Mouse (Mus musculus) Muller cell, postnatal 12 days (primary cell): ENCODE results near the gene Gramd1b.
A peak's percentile ranks its signal among the peaks of the same experiment; 100 is the strongest.

ENCODE experiments used
- DNase-seq: peaks from one replicate; pipeline ENCODE4 v3.0.0-alpha.2; 2015; ENCODE audit errors: inconsistent ontology term

Gene Gramd1b

DNA sequence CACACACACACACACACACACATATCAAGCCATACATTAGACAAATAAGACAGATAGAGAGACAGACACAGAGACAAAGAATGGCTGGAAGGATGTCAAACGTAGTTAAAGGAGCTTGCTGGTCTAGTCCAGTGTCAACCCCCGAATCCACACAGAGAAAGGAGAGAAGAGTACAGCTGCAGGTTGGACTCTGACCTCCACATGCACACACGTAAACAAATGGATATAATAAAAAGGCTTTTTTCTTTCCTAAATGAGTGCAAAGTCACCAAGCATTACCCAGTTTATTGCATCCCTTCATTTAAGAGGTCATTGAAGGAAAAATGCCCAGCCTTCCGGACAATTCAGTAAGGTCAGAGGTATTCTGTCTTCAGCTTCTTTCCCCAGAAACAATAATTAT lies 161.0 kb downstream of the Gramd1b start:
- DNase-seq = no peak

DNA sequence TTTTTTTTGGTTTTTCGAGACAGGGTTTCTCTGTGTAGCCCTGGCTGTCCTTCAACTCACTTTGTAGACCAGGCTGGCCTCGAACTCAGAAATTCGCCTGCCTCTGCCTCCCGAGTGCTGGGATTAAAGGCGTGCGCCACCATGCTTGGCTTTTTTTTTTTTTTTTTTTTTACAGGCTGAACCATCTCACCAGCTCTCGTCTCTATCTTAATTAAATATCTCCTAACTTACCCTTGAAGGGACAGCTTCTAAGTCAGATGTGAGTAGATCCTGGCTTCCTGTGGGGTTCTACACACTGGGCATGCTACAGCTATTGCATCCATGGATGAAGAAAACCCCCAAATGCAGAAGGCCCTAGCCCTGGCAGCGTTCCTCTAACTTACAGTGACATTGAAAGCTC lies 164.4 kb downstream of the Gramd1b start:
- DNase-seq = no peak

DNA sequence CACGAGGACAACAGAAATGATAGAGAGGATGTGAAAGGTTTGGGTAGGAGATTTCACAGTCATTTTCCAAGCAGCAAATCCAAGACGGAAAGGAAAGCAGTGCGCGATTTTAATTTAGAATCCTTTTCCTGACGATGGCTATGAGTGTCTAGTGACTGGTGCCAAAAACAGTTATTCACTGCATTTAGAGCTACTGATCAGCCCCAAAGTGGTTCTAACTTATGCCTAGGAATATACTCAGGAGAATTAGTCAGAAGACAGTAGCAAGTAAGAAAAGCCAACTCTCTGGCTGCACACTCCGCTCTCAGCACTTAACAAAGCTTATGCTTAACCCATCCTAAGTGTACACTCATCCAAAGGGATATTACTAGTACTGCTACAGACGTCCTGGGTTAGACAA lies 166.9 kb downstream of the Gramd1b start:
- DNase-seq = no peak

DNA sequence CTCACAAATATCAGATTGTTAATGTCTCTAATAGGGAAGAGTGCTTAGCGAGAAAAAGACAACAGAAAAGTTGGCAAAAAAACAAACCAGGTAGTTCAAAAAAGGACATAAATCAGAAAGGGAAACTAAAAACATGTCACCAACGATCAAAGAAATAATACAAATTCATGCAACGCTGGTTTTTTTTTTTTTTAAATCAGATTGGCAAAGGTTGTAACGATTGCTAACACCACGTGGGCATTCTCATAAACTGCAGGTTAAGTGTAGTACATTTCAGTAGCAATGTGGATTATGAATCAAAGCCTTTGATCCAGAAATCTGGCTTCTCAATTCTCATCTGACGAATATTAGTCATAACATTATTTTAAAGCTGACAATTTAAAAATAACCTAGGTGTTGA lies 169.2 kb downstream of the Gramd1b start:
- DNase-seq = no peak

DNA sequence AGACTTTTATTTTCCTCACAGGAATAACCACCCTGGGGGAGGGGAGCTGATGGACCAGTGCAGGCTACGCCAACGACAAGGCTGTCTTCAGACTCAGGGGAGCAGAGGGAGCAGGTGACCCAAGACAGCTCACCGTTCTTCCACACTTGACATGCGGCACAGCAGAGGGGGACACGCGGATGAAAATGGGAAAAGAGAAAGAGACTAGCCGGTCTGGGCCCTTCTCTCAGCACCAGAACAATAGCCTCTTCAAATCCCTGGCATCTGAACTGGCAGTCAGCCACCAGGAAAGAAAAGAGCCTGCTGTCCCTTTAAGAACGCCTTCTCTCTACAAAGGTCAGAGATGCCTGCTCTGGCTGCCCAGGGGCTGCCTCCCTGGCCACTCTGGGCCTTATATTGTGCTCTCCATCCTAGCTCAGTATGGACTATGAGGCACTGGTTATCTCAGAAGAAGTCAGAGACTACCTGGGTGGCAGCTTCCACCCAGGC lies 172.7 kb downstream of the Gramd1b start:
- peak; percentile 62 for DNase-seq

DNA sequence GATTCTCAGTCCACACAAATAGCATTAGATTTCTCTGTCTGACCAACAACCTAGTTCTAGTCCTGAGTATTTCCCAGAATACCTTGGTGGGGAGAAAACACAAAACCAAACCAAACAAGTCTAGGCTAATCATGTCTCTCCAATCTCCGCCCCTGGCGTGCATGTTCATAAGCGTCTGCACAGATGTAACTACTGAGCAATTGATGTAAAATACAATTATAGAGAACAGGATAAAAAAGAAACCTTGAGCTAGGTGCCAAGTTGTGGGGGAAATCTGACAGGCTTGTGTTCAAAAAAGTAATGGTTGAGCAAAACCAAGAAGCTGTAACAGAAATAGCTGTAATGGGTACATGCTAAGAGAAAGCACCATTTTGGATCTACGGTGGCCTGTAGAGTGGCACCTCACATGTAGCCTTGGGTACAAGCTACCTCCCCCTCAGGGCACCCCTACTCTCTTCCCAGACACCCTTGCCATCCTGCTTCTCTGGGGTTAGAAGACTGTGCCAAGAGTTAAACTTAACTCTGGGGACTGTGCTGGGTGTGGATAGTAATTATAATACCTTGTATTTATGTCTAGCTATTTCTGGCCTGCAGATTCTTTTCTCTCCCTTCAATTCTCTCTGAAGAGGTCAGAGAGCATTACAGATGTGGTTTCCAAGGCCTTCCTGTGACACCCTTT lies 174.3 kb downstream of the Gramd1b start:
- no peak for DNase-seq

DNA sequence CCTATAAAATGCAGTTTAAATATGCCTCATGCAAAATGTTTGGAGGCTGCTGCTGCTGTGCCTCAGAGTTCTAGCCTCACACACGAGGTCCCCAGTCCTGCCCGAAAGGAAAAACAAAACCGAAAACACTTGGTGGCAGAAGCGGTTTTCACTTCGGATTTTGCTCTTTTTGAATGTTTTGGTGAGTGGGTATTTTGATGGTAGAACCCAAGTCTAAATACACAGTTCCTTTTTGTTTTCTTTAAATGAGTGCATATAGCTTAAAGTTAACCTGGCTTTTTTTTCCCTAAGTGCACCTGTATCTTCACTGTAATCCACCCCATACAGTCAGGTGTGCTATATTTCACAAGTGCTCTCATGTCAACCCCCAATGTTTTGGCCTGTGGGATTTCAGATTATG lies 174.8 kb downstream of the Gramd1b start:
- no peak for DNase-seq

DNA sequence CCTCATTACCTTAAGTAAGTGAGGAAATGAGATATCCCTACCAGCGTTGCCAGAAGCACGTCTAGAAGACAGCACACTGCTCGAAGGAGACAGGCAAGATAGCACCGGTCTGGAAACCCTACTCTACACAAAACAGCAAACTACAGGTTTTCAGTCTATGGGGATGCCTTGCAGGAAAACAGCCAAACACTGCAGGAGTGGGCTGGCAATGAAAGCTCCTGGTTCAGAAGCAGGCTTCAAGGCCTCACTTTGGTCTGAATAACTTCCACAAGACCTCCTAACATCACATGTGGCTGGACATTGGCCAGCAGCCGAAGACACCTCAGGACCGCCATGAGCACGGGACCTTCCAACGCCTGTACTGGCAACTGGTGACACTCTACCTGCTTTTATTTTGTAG lies 175.8 kb downstream of the Gramd1b start:
- DNase-seq = no peak

DNA sequence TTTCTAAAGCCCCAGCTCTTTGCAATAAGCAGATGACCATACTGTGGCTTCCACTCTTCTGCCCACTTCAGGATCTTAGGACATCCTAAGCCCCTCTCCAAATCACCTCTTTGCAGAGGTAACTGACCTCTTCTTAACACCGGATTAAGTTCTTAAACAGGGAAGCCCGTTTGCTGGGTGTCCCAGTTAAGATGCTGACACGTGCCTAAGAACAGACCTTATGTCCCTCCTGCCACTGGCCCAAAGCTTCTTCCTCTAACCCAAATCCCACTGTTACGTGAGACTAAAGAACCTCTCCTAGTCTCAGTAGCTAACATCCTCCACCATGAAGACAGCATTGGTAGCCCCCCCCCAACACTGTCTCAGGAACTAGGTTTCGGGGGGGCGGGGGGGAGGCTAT lies 177.6 kb downstream of the Gramd1b start:
- no peak for DNase-seq

DNA sequence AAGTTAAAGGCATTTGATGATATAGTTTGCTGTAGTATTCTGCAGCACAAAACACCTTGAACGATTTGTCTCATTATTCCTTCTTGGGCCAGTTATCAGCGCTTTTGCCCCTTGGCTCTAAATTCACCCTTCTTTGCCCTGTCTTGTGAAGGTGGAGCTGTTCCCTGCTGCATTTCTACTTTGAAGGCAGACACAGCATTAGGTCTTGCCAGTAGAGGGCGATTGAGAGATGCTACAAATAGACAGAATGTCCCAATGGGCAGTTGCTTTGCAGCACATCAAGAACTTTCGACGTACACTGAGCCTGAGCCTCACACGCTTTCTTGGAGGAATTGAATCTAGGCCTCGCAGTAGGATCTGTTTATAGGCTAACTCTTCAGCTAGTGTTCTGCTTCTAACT lies 180.5 kb downstream of the Gramd1b start:
- peak; percentile 51 for DNase-seq

DNA sequence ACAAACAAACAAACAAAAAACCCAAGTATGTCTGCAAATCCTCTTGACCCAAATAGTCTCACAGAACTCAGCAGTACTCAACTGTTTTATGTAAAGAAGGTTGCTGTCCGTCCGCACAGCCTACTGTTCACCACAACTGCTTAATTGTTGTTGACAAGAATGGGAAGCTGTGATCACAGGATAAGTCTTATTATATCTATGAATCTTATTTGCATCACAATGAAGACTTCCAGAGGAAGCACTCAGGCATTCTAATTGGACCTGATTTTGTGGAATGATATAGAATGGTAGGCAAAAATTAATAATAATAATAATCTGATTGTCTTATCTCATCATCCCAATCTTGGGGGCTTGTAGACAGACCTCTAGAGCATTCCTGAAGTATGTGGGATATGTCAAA lies 181.1 kb downstream of the Gramd1b start:
- peak; percentile 50 for DNase-seq

DNA sequence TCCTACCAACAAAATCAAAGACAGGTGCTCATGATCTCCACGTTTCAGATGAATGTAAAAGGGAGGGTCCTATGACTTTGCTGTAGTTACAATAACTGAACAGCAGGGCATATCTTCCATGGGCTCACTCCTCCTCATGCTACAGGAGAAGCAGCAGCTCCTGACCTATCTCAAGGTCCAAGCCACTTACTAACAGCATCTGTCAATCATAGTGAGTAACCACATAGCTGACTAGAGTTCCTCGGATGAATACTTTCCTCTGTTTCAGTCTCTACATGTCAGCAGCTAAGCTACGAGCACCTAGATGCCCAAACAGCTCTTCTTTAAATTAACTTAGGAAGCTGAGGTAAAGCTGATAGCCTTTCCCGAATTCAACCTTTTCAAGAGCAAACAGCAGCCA lies 181.6 kb downstream of the Gramd1b start:
- no peak for DNase-seq

DNA sequence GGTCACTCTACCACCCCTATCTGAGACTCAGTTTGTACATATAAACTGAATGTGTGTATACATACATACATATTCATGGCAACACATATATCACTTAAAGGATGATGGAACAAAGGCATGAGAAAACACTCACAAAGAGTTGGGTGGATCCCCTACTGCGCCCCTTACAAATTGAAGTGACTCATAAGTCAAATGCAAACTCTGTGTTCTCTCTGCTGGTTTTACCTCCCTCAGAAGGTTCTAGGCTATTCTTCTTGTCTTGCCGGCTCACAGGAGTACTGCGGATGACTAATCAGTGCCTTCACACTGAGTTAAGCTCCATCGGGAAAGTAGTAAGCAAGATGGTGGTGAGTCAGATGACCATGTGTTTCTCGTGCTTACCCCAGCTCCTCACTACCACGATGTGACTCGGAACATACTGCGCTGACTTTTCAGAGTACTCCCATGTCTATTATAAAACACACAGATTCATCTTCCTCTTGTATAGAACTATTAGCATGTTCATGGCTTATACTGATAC lies 182.4 kb downstream of the Gramd1b start:
- DNase-seq = no peak

DNA sequence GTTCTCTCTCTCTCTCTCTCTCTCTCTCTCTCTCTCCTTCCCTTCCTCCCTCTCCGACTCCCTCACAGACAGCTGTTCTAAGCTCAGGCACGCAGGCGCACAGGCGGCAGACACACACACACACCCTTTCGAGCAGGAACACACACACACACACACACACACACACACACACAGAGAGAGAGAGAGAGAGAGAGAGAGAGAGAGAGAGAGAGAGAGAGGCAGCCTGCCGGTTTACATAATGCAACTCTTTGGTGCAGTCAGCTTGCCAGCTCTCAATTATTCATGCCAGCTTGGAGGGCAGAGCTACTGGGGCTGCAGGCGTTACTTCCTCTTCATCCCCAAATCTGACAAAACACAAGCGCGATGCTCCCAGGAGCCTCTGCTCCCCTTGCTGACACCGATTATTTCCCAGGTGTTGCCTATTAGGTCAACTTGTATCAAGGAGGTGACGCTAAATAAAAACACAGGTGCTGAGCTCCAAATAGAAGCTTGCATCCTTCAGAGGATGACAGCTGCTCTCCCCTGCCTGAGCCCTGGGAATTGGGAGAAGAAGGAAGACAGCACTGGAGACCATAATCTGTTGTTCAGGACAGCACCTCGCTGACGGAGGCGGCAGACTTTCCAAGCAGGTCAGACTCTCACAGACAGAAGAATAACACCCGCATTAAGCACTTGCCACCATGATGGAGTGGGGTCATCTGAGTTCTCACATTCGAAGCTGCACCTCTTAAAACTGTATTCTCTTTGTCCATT lies 184.8 kb downstream of the Gramd1b start:
- DNase-seq = peak; percentile 78

DNA sequence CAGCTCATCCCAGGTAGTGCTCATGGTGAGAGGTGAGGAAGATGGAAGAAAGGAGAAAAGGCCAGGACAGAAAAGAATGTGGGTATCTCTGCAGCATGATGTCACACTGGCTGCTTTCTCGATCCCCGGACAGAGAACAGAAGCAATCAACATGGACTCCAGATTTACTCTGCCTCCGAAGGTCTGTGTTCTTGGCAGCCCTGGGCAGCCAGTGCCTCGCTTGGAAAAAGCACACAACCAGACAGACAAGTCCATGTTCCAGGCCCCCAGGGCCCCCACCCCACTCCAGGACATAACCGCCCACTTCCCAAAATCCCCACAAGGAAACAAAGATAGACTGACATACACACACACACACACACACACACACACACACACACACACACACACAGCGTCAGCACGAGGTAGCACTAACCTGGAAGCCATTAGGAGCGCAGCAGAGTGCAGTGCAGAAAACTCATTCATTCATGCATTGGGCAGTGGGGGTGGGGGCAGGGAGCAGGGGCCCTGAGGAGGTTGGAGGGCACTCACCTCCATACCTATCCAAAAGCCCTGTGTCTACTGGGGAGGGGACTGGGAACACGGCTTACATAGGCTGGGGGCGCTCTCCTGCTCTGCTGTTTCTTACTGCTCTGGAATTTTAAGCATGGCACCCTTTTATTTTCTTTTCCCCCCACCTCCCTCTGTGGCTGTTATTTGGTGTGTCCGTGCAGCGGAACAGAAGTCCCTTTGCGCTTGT lies 185.5 kb downstream of the Gramd1b start:
- peak; percentile 46 for DNase-seq

DNA sequence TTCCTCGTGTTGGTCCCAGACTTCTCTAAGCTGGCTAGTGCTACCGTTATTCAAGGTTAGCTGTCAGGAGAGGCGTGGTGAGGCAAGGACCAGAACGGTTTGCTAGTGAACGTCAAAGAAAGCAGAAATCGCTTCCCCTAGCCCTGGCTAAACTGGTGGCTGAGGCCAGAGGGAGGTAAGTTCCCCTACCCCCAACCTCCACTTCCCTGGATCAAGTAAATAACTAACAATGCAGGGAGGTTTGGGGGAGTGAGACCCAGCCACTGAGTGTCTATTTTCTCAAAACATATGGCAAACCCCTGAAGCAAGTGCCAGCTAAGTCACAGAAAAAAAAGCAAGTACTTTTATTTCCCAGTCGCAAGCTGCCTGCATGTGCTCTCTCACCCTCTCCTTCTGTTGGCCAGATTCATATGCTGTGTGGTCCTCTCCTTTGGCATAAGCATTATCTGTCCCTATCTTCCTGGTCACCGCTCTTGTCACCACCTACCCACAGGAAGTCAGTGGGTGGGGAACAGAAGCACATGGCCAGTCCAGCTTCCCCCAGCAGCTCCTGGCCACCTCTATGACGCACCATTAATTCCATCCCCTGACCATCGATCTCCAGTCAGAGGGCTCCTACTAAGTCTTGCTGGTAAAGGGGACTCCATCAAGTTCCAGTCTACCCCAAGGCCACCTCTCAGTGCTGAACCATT lies 186.2 kb downstream of the Gramd1b start:
- no peak for DNase-seq

DNA sequence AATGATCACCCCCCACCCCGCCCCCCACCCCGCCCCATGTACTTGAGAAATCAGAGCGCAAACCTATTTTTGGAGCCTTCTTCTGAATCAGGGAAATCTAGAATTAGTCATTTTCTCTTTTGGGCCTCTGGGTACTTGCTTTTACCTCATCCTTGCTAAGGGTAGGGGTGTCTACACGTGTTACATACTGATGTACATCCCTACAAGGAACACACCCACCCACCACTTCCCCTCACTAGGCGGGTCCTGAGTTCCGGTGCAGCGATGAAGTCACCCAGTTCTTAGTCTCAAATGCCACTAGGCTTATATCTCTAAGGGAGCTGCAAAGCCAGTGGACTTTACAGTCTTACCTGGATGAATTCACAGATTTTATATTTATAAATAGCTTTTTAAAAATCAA lies 187.4 kb downstream of the Gramd1b start:
- no peak for DNase-seq

DNA sequence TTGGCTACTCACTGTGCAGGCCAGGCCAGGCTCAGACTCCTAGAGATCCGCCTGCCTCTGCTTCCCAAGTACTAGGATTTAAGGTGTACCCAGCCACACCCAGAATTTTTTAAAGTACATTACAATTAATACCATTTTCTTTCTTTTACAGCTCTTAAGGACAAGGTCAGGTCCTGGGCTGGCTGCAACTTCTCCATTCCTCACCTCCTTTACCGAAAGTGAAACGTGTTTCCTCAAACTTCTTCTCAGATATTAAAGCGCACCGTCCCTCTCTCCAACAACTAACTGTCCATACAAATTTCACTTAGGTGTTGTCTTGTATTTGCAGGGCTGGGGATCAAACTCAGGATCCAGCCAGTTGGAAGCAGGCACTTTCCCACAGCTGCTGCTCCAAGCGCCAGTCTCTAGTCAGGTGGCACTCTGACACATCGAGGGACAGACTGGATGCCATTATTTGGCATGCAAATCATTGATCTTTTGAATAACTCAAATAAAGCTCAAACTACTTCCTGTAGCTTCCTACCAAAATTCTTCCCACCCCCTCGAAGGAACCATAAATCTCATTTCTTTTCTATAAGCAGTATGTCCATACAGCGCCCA lies 188.0 kb downstream of the Gramd1b start:
- no peak for DNase-seq

DNA sequence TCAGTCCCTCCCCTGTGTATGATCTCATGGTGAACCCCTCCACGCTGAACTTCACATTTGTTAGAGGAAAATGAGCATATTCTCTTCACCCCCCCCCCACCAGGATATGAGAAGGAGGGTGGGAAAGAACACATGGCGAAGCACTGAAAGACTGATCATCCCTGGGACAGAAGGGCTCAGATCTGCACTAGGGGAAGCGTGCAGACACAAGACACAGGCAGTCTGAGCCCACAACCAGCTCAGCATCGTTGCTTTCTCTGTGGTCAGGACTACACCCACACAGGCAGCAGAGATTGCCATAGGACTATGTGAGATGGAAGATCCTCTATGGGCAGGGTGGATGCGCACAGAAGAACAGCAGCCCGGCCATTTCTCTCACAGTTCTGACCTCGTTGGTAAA lies 189.1 kb downstream of the Gramd1b start:
- no peak for DNase-seq

DNA sequence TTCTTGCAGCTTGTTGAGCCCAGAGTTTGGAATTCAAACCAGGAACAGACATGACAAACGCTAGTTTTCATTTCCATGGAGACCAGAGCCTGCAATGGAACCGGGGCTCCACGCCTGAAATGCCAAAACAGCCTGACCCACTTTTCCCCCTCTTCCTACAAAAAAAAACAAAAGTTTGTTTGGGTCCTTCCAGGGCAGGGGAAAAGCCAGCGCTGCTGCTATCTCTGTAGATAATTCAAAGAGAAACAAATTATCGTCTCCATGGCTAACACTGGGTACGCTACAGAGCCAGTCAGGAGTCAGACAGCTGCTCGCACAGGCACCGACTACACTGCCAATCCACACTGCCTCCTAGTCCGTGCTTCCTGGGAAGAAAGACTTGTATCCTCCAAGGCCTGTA lies 191.6 kb downstream of the Gramd1b start:
- peak; percentile 50 for DNase-seq

DNA sequence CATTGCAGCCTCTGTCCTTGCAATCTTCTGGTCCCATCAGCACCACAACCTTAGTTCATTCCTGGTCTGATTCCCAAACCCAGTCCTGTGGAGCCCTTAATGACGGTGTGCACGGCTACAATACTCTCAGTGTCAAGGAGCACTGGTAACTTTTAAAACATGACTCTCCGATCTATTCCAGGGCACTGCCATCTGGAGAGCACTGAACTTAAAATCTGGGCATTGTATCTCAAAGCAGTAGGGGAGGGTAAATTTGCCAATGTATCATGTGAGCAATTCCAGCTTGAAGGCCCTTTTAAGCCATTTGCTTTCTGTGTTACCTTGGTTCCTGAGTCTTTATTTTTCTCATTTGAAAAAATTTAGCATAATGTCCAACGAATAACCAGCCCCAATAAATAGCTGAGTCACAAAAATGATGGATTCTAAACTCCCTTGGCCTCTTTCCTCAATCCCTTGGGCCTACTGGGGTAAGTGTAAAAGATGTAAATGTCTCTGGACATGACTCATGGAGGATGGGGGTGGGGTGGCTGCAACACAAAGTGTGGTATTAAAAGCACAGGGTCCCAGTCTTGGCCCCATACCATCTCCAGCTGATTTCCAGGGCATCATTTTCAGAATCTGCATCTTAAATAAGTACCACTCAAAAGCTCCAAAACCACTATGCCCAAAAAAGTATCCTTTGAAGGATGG lies 193.9 kb downstream of the Gramd1b start:
- peak; percentile 41 for DNase-seq
